Mouse (Mus musculus) adrenal gland, postnatal 14 days (tissue): Measurements from ENCODE around the gene Mindy1. TPM values are rescaled to one million over a fixed set of nuclear protein-coding genes. Genes with fewer than 3 reads are reported as not detected.
A peak's percentile ranks its signal among the peaks of the same experiment; 100 is the strongest.

Experiments
- DNase-seq: peaks from one replicate; pipeline ENCODE4 v3.0.0; 2021; ENCODE audit warnings: mixed read lengths
- long read RNA-seq, 2 experiments: library from polyadenylated mRNA; stranded (forward); transcript quantifications; one replicate each; pipeline ENCODE4 v2.0.0; 2021
- total RNA-seq: library from RNA; stranded (reverse); gene quantifications from 2 replicates; pipeline ENCODE4 v1.2.3, GENCODE M21; 2021

Mindy1 gene
- 78.9 and 104 TPM in 2 replicates for total RNA-seq
- long read RNA-seq, experiment 1, transcript Mindy1-202 (10 exons, 2,827 nt), result major isoform, 109 of 151 reads
- long read RNA-seq, experiment 1, transcript Mindy1-201 (10 exons, 2,800 nt), result minor isoform, 8 of 151 reads
- long read RNA-seq, experiment 1, partial matches to known transcripts, result 13 of 151 reads
- long read RNA-seq, experiment 1, other reads (novel, unspliced or antisense), result 20 of 151 reads
- long read RNA-seq, experiment 2, transcript Mindy1-202 (10 exons, 2,827 nt), result major isoform, 43 of 76 reads
- long read RNA-seq, experiment 2, transcript Mindy1-201 (10 exons, 2,800 nt), result minor isoform, 9 of 76 reads
- long read RNA-seq, experiment 2, partial matches to known transcripts, result 13 of 76 reads
- long read RNA-seq, experiment 2, other reads (novel, unspliced or antisense), result 11 of 76 reads

GRCm38 (mm10) chr3:95281216-95282126, at the start of gene Mindy1, which contains the start of gene Prune1:
Mindy1 (plus strand) TSS chr3:95281345.
Prune1 (minus strand) TSS chr3:95282076.
- peak; percentile 100 for DNase-seq

GRCm38 (mm10) chr3:95232771-95233170, 48.4 kb upstream of the Mindy1 start:
- DNase-seq, result peak; percentile 78

DNA sequence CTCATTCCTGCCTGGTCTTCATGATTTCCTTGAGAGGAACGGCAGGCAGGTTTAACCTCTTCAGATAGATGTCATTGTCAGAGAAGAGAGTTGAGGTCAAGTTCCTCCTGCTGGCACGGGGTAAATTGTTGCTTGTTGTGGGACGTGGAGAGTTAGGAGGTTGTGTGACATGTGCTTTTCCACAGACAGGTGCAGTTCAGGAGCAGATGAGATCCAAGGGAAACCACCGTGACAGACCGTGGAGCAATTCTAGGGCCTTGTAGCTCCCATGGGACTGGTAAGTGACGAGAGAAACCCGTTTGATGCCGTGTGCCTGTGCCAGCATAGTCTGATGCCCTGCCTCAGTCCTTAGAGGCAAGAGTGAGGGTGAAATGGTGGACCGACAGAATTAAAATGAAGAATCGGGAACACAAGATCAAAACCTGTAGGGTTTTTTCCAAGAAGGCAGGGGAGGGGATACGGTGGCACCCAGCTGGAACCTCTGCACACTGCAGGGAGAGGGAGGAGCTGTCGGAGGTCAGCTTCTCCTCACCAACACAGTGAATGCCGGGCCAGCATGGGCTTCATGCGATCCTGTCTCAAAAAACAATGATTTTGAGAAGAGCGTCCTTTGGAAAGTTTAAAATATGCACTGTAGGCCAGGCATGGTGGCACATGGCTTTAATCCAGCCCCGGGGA, 47.7 kb upstream of the Mindy1 start:
- no peak for DNase-seq

DNA sequence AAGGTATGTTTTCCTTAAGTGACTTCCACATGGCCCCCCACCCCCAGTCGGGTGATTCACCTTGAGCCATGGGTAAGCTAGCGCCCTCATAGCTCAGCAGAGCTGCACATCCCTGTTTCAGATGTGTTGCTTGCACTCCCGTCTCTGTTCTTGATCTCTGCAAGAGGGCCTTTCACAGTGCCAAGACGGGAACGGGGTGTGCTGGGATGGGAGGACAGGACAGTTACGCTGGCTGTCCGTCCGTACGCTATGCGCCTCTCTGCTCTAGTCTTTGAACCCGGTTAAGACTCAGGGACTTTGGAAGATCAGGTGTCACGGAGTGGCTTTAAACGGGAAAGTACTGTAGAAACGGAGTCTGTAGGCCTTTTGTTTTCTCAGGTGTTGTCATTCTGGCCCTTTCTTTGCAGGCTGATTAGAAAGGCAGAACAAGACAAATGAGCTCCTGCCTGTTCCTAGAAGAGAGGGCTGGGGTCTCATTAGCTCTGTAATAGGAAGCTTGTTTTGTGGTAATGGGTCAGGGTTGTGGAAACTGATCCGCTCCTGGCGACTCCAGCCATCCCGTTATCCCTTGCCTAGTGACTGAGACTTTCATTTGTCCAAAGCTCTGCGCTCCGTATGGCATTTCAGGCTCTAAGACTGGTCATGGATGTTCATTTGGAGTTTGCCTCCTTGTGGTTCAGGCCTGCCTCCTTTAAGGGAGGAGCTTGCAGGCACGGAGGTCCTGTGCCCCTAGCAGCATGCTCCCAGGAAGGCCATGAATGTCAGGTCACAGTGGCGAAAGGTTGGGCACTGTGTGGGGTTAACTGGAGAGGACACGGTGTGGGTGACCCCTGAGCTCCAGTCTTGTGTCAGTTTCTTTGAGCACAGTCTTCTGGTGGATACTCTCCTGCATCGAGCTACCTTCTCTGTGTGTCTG, 45.5 kb upstream of the Mindy1 start:
- no peak for DNase-seq

- no peak for DNase-seq
Measured at GRCm38 (mm10) chr3:95237541-95238099, 43.5 kb upstream of the Mindy1 start.

GRCm38 (mm10) chr3:95239022-95239421, 42.1 kb upstream of the Mindy1 start:
- DNase-seq, result no peak

DNA sequence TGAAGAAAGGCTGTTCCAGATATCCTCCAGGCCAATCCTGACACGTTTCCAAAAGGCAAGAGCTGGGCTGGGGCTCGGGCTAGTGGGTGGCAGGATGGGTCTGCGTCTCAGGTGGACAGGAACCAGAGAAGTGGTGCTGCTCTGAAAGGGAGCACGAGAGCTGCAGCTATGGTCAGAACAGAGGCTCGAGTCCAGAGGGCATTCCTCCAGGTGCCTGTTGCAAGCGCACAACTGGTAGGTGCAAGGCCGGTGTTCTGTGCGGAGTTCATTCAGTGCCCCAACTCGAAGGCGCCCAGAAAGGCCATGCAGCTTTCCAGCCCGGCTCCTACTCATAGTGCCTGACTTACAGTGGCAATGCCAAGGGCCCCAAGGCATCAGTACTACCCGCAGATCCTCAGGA, 41.2 kb upstream of the Mindy1 start:
- DNase-seq, result no peak

DNA sequence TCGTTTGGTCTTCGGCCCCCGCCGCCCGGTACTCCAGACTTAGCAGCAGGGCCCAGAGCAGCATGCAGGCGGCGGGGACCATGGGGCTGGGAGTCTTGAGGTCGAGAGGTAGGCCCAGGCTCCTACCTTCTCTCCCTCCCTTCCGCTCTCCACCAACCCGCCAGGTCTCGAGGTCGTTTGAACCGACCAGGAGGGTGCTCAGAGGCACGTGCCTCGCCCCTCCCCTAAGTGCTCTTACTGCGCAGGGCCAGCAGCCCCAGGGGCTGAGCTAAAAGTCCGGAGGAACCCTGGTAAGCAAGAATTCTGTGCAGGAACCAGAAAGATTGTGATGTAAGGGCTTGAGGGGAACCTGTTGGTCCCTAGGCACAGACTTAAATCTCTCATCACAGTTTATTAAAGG, 40.2 kb upstream of the Mindy1 start:
- DNase-seq, result no peak

GRCm38 (mm10) chr3:95241498-95241897, 39.6 kb upstream of the Mindy1 start, which contains the start of gene Gm128:
Gm128 (minus strand) TSS chr3:95241598.
- DNase-seq, result no peak

DNA sequence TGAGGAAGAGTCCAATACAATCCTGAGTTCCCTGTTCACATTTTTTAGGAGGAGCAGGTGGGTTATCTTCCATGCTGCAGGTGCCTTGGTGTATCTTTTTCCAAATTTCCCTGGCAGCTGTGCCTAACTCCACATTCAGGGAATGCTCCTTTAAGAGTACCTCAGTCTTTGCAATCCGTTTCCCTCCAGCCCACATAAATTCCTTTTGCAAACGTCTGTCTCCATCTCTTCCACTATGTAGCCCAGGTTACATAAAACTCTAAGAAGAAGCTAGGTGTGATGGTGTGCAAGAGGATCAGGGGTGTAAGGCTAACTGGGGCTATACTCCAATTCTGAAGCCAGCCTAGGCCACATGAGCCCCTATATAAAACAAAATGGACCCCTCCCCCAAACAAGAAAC, 38.1 kb upstream of the Mindy1 start:
- DNase-seq, result no peak

- DNase-seq, result peak; percentile 74
Measured at GRCm38 (mm10) chr3:95246465-95247231, 34.5 kb upstream of the Mindy1 start.

DNA sequence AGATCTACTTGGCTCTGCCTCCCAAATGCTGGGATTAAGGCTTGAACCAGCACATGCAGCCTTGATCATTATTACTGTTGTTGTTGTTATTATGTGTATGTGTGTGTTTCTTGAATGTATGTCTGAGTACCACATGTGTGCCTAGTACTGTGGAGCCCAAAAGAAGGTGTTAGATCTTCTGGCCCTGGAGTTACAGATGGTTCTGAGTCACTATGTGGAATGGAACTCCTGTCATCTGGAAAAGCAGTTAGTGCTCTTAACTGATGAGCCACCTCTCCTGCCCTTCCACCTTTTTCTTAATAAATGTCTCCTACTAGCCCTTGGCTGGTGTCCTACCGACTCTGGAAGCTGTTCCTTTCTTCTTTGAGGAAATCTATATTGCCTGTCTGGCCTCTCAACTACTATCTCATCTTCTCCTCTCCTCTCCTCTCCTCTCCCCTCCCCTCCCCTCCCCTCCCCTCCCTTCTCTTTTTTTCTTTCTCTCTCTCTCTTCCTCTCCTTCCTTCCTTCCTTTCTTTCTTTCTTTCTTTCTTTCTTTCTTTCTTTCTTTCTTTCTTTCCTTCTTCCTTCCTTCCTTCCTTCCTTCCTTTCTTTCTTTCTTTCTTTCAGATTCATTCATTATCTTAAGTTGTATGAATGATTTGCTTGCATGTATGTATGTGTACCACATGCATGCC, 33.3 kb upstream of the Mindy1 start:
- no peak for DNase-seq

DNA sequence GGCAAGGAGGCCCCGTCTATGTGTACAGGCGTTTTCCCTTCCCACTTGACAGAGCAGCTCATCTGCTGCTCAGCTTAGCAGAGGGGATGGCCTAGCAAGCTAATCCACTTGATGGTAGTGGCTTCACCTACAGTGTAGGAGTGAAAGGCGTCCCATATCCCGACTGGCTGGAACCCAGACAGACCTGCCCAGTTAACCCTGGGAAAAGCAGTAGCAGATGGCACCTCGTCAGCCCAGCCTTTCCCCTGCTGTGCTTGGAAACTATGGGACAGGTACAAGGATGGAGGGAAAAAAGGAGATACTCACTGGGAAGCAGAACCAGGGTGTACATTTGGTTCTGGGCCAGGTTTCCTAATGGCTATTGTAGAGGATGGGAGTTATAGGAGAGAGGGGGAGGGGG, 30.8 kb upstream of the Mindy1 start:
- no peak for DNase-seq

DNA sequence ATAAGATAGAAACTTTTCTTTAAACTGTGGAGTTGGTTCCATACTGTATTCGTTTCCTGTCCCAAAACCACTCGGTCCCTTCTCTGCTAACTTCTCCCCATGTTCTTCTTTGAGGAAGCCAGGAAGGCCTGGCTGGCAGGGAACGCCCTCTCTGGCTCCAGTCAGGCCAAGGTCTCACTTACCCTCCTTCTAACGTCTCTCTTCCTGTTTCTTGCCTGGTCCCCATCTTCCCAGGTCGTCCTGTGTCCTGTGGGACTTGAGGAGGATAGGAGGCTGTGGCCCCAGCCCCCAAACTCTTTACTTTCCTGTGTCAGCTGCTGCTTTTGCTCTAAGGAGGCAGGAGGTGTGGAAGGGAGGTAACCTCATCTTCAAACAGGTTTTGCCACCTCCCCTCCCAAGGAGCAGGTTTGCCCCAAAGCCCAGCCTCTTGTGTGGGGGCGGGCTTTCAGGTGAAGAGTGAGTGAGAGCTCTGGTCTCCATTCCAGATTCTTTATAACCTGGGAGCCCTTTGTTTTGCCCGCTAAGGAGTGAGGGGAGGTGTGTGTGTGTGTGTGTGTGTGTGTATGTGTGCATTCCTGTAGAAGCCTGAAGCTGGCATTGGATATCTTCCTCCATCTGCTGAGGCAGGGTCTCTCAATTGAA, 30.2 kb upstream of the Mindy1 start, which contains the start of gene Bnipl:
TSS of gene Bnipl (minus strand) at position 411 of the 642 bp plus-strand sequence.
- no peak for DNase-seq

DNA sequence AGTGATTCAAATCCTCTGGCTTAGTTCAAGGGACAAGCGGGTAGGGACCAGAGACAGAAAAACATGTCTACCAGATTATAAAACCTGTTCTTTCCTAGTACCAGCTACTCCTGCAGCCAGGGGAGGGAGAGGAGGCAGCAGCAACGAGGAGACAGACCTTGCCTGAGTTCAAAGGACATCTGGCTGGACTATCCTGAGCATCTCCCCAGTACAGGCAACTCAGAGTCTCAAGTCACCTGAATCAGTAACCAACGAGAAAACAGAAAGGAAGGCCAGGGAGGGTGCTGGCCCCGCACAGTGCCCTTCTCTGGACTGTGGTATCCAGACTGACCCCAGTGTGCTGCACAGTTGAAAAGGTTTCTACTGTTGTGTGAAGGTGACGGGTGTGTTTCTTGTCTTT, 24.2 kb upstream of the Mindy1 start:
- DNase-seq, result no peak

- DNase-seq, result no peak
Measured at GRCm38 (mm10) chr3:95261975-95262374, 19.2 kb upstream of the Mindy1 start.

GRCm38 (mm10) chr3:95263089-95263739, 17.9 kb upstream of the Mindy1 start:
- DNase-seq, result peak; percentile 82

DNA sequence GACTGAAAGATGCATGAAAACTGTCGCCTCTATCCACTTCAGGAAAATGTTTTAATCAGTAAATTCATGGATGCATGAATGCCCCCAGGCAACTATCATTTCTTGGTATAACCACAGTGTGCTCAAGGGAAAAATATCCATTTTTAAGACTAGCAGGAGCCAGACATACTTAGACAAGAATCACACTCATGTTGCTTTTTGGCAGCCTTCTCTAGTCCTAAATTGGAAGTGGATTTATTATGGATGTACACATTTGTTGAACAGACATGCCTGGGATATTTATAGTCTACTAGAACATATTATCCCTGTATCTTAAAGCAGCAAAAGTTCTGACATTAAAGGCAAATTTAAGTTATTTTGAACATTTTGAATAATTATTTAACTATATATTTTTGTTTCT, 16.4 kb upstream of the Mindy1 start:
- no peak for DNase-seq
